Mouse (Mus musculus) kidney, adult 2 months (tissue): ENCODE results near the gene Abcc6. TPM values are rescaled to one million over a fixed set of nuclear protein-coding genes. Genes with fewer than 3 reads are reported as not detected.
"Not testable (repeated sequence)": the region's sequence is repeated elsewhere in the genome, so short reads cannot be mapped to it uniquely, and the experiment has no call there.

ENCODE experiments used
- DNase-seq: peaks from one replicate; pipeline ENCODE4 v3.0.0; 2021
- H3K27ac ChIP-seq: fragments of 200-500 bp; 2 replicates; pipeline ENCODE4 v1.5.1; 2012; ENCODE audit warnings: low read depth, low read length, control low read depth, inconsistent platforms; ENCODE audit not compliant: insufficient read depth
- H3K27me3 ChIP-seq: fragments of 200-500 bp; replicated peaks from 2 replicates; pipeline ENCODE4 v1.6.1; 2012; ENCODE audit warnings: mild to moderate bottlenecking, moderate library complexity, low read length, inconsistent platforms; ENCODE audit not compliant: control insufficient read depth, insufficient read depth
- H3K36me3 ChIP-seq: fragments of 200-500 bp; 2 replicates; pipeline ENCODE4 v1.6.1; 2012; ENCODE audit warnings: mild to moderate bottlenecking, moderate library complexity, low read length, inconsistent platforms; ENCODE audit not compliant: control insufficient read depth, insufficient read depth
- H3K4me1 ChIP-seq: fragments of 200-500 bp; 2 replicates; pipeline ENCODE4 v1.6.1; 2011; ENCODE audit warnings: low read length; ENCODE audit not compliant: control insufficient read depth, insufficient read depth
- H3K4me3 ChIP-seq: fragments of 200-500 bp; 2 replicates; pipeline ENCODE4 v1.5.1; 2011; ENCODE audit warnings: mild to moderate bottlenecking, low read depth, low read length, control low read depth; ENCODE audit not compliant: insufficient read depth
- CTCF ChIP-seq: fragments of 200-500 bp; conservative IDR thresholded peaks from 2 replicates; pipeline ENCODE4 v1.5.1; 2011; ENCODE audit warnings: low read depth, mild to moderate bottlenecking, control low read depth, low read length, moderate library complexity, mixed read lengths; ENCODE audit not compliant: insufficient read depth, insufficient read length
- POLR2A ChIP-seq: fragments of 200-500 bp; IDR thresholded peaks from one replicate; pipeline ENCODE4 v1.6.1; 2011; ENCODE audit warnings: low read depth, low read length, control low read depth
- WGBS: fragments of 180-500 bp; shearing (Covaris S2); methylation state at CpG from one replicate; pipeline ENCODE4 v1.1.7; 2018; 5-methylcytosine and 5-hydroxymethylcytosine counted together
- polyA plus RNA-seq: library from polyadenylated mRNA; depleted of rRNA; stranded (reverse); fragments of >200 nt; gene quantifications from 2 replicates; pipeline ENCODE4 v1.2.3, GENCODE M21; 2012

Gene Abcc6
- polyA plus RNA-seq, 1 experiment = 13.2 TPM

DNA sequence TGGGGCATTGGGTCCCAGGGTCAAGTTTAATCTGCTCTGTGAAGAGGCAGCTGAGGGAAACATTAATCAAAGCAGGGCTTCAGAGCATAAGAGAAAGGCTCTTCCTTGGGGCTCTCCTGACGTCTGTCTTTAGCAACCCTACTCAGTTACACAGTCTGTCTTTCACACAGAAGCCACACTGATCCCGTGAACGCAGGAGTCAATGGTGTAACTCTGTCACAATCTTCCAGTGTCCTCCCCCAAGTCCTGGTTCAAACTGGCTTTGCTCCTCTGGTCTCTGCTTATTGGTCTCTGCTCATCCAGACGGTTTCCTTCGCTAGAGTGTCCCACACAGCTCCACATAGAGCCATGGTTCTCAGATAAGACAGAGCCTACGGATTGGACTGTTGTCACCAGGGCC is 56.0 kb downstream of the Abcc6 start:
- WGBS = 37% methylated on average over 6 of the region's 6 CpGs
- no peak for DNase-seq

DNA sequence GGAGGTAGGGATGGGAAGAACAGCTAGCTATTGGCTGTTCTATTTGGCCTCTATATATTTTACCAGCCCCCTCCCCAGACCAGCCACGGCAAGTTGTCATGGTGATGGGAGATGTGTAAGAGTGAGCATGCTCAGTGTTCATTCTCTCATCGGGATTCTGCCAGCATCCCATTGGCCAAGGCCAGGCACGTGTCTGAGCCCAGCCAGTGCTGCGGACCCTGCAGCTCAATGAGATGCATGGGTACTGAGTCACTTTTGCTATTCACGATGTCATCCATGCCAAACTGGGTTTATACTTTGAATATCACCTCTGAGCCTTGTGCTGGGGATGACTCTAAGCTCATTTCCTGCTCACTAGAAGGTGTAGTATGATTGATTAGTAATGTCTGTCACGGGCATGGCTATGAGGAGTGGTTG is 56.8 kb downstream of the Abcc6 start:
- H3K27ac ChIP-seq = no peak overlapping the region
- H3K36me3 ChIP-seq = no peaks in the 10 kb centered on the region
- no peak for TF ChIP-seq CTCF
- no peak for TF ChIP-seq POLR2A
- DNase-seq = no peak
- H3K27me3 ChIP-seq = no peaks in the 10 kb centered on the region
- H3K4me3 ChIP-seq = no peak overlapping the region
- 87% methylated on average over 6 of the region's 6 CpGs for WGBS
- no peaks in the 10 kb centered on the region for H3K4me1 ChIP-seq

More for the DNA sequence above, 56.0 kb downstream of the Abcc6 start:
- no peak overlapping the region for H3K4me3 ChIP-seq
- no peak overlapping the region for H3K27ac ChIP-seq
- no peaks in the 10 kb centered on the region for H3K4me1 ChIP-seq
- no peaks in the 10 kb centered on the region for H3K36me3 ChIP-seq
- H3K27me3 ChIP-seq = no peaks in the 10 kb centered on the region
- no peak for TF ChIP-seq POLR2A
- no peak for TF ChIP-seq CTCF

DNA sequence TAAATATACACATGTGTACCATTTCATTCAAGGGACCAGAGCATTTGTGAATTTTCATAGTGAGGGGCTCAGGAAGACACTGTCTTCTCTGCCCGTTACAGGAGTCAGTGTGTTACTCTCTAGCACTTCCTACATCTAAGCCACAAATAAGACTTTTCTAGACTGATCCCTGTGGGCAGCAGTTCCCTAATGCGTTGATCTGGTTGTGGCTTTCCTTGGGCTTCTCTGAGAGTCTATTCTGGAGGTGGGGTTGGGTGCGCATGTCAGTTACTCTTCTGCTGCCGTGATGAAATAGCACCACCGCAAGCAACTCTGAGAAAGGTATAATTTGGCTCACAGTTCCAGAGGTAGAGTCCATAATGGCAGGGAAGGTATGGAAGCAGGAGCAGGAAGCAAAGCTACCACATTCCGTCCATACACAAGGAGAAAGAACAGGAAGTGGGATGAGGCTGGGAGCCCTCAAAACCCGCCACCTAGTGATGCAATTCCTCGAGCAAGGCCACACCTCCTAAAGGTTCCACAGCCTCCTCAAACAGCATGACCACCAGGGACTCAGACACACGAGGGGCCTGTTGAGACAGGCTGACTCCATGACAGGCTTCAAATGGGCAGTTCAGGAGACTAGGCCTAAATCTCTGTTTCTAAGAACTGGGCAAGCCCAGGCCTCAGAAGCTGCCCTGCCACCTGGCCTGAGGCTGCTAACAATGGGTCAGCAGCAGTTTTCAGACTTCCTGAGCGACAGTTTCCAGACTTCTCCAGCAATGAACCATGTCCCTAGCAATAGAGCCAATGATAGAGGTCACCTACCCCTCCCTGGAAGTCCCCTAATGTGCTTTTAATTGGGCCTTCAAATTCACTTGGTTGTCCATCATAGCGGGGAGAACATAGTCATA is 58.0 kb downstream of the Abcc6 start:
- Histone ChIP-seq H3K4me1 (no peaks in the 10 kb centered on the region), H3K27ac (no peak overlapping the region), H3K4me3 (no peak overlapping the region), H3K36me3 (no peaks in the 10 kb centered on the region), H3K27me3 (no peaks in the 10 kb centered on the region)
- TF ChIP-seq CTCF (no peak), POLR2A (no peak)
- no peak for DNase-seq
- 79% methylated on average over 11 of the region's 11 CpGs for WGBS

DNA sequence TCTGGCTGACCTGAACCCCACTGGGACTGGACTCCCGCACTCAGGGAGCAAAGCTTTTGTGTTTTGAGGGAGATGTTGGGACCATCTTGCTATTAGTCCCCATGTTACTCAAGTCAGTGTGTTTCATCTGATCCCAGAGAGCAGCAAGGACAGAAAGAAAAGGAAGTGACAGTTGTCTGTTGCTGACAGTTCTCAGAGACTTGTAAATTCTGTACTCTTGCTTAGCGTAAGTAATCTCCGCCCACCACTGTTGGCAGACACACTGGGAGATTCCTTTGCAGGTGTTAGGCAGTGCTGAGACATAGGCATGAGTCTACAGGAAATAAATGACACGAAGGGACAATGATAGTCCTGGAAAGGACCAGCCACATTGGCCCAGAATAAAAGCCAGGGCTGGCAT is 73.5 kb downstream of the Abcc6 start:
- 56% methylated on average over 4 of the region's 4 CpGs for WGBS
- DNase-seq = no peak

DNA sequence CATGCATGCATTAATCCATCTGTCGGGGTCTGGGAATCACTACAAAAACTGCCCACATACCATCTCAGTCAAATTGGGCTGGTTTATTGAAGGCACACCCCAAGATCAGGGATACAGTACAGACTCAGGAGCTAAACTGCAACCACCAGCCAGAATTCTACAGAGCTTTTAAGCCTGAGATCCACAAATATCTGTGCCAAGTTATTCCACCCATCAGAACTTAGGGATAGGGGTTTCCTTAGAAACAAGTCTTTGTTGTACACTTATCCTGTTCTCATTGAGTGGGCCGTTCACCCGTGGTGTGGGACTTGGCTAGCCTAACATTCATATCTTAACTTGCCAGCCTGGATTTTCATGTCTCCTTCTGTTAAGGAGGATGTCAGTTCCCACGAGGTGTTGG is 81.0 kb downstream of the Abcc6 start:
- H3K36me3 ChIP-seq = no peaks in the 10 kb centered on the region
- no peak overlapping the region for H3K27ac ChIP-seq
- DNase-seq = no peak
- no peak overlapping the region for H3K4me3 ChIP-seq
- TF ChIP-seq CTCF (no peak), POLR2A (no peak)
- H3K27me3 ChIP-seq = no peaks in the 10 kb centered on the region
- no peaks in the 10 kb centered on the region for H3K4me1 ChIP-seq
- 74% methylated on average over 4 of the region's 4 CpGs for WGBS

More for the DNA sequence above, 73.5 kb downstream of the Abcc6 start:
- Histone ChIP-seq H3K4me1 (no peaks in the 10 kb centered on the region), H3K27ac (no peak overlapping the region), H3K27me3 (no peaks in the 10 kb centered on the region), H3K36me3 (no peaks in the 10 kb centered on the region), H3K4me3 (no peak overlapping the region)
- TF ChIP-seq POLR2A = no peak
- no peak for TF ChIP-seq CTCF

DNA sequence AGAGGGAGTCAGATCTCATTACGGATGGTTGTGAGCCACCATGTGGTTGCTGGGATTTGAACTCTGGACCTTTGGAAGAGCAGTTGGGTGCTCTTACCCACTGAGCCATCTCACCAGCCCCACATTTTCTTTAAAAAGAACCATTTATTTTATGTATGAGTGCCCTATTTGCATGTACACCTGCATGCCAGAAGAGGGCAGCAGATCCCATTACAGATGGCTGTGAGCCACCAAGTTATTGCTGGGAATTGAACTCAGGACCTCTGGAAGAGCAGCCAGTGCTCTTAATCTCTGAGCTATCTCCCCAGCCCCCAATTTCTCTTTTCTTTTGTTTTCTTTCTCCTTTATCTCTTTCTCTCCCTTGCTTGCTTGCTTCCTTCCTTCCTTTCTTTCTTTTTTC is 86.8 kb downstream of the Abcc6 start:
- 54% methylated on average over 1 of the region's 1 CpGs for WGBS
- H3K4me1 ChIP-seq, H3K27me3 ChIP-seq, H3K27ac ChIP-seq, DNase-seq, H3K36me3 ChIP-seq, H3K4me3 ChIP-seq: not testable (repeated sequence)
- peak; percentile 42 for TF ChIP-seq CTCF

DNA sequence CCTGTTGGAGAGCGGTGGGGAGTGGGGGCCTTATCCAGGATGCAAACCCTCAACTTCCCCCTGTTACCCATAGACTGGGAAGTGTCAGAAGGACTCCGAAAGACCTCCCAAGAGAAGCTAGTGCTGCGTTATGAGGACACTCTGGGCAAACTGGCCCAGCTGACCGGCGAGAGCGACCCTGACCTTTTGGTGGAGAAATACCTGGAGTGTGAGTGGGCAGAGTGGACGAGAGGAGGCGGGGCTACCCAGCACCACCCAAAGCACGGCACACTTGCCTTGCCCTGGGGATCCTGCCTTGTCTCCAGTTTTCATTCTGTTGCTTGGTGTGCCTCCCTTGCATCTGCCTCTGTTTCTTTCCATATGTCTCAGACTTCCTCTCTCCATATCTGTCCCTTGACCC is 88.1 kb downstream of the Abcc6 start:
- Histone ChIP-seq H3K4me1 (no peaks in the 10 kb centered on the region), H3K36me3 (no peaks in the 10 kb centered on the region), H3K4me3 (no peak overlapping the region), H3K27ac (no peak overlapping the region), H3K27me3 (no peaks in the 10 kb centered on the region)
- TF ChIP-seq POLR2A (no peak), CTCF (no peak)
- WGBS = 86% methylated on average over 9 of the region's 9 CpGs
- no peak for DNase-seq

DNA sequence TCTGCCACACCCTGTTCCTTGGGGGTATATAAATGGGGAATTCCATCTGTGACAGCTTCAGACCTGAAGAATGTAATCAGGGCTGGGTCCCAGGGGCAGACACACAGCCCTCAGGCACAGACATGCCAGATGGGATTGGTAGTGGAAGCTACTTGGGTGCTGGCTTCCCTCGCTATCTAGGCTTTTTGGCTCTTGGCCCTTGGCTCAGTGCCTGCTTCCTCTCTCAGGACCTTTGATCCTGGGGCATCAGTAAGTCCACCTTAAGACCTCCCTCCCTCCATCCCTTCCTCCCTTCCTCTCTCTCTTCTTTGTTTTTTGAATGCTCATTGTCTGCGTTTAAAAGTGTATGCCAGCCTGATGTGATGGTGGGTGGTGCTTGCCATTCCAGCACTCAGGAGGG is 90.3 kb downstream of the Abcc6 start:
- H3K36me3 ChIP-seq = no peaks in the 10 kb centered on the region
- H3K4me1 ChIP-seq = no peaks in the 10 kb centered on the region
- H3K27ac ChIP-seq = no peak overlapping the region
- WGBS = 26% methylated on average over 2 of the region's 2 CpGs
- DNase-seq = peak; percentile 63
- TF ChIP-seq CTCF (no peak), POLR2A (no peak)
- no peaks in the 10 kb centered on the region for H3K27me3 ChIP-seq
- H3K4me3 ChIP-seq = no peak overlapping the region
